9 mouse cellular contexts compared by ENCODE assay signal in the genomic region with DNA sequence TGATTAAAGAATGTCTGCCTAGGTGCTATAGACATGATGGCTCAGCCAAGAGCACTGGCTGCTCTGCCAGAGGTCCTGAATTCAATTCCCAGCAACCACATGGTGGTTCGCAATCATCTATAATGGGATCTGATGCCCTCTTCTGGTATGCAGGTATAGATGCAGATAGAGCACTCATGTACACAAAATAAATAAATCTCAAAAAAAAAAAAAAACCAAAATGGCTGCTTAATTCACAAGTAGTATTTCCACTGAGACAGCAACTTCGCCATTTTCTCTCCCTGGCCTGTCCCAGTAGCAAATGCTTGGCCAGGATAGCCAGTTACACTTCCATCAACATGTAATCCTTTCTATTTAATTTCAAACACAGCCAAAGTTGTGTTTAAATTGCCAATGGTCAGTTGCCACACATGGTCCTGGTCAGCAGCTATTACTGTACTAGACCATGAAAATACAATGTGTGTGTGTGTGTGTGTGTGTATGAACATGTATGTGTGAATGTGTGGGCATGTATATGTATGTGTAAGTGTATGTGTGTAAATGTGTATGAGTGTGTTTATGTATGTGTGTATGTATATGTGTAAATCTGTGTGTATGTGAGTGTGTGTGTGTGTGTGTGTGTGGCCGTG. TPM values are rescaled to one million over a fixed set of nuclear protein-coding genes. Genes with fewer than 3 reads are reported as not detected.
DNase-seq lines count a peak whose midpoint lies in the region; ATAC-seq and TF ChIP-seq lines count a peak whose summit lies in the region.
"Had no signal": no experiment of that assay in that cellular context is flagged by ENCODE, and none has a peak within 500 bp of the region (broad histone marks: within the 10 kb centered on the region; RNA-seq: fewer than 3 reads in every experiment).

No protein-coding gene starts in this region.

- H3K79me2 ChIP-seq in MEL (ENCODE audit: control insufficient read depth, insufficient read depth, low read length, poor library complexity): no peaks in the 10 kb centered on the region; the same call in 1 of the 2 replicates

- intact Hi-C loops in heart, postnatal 10 days (cut with DNase I): no loop called here

- WGBS in heart, embryonic 15.5 days: 75% methylated on average over 3 of the region's 3 CpGs
- 80% methylated on average over 3 of the region's 3 CpGs for WGBS in hindbrain, embryonic 13.5 days
- 81% methylated on average over 3 of the region's 3 CpGs for WGBS in midbrain, embryonic 13.5 days

- H3K27ac ChIP-seq in heart, embryonic 15.5 days: peak overlapping the region; percentile 89
- peak overlapping the region; percentile 82 for H3K27ac ChIP-seq in MEL (ENCODE audit: control insufficient read depth, low read depth, low read length)
- H3K27ac ChIP-seq in hindbrain, embryonic 13.5 days: no peak overlapping the region
- H3K27ac ChIP-seq in midbrain, embryonic 13.5 days: no peak overlapping the region

- no peaks in the 10 kb centered on the region for H3K4me1 ChIP-seq in heart, embryonic 15.5 days (replicated peaks)
- no peaks in the 10 kb centered on the region for H3K4me1 ChIP-seq in MEL (ENCODE audit: control insufficient read depth in 1 of 2, insufficient read depth in 2 of 2, low read length in 2 of 2)
- peaks cover 7% of the 10 kb centered on the region; the same call in 1 of the 2 replicates for H3K4me1 ChIP-seq in hindbrain, embryonic 13.5 days (replicated peaks)
- peaks cover 10% of the 10 kb centered on the region for H3K4me1 ChIP-seq in midbrain, embryonic 13.5 days (replicated peaks)

- no peak for TF ChIP-seq RAD21 in MEL (IDR thresholded peaks at IDR 0.05; ENCODE audit: low read depth, low read length)

- H3K27me3 ChIP-seq in heart, embryonic 15.5 days: no peaks in the 10 kb centered on the region
- no peaks in the 10 kb centered on the region for H3K27me3 ChIP-seq in MEL (ENCODE audit: control insufficient read depth in 1 of 2, insufficient read depth in 2 of 2, low read length in 2 of 2)
- peaks cover 4% of the 10 kb centered on the region; the same call in 1 of the 2 replicates for H3K27me3 ChIP-seq in hindbrain, embryonic 13.5 days
- no peaks in the 10 kb centered on the region for H3K27me3 ChIP-seq in midbrain, embryonic 13.5 days

- no peak for TF ChIP-seq POLR2A in MEL (IDR thresholded peaks at IDR 0.05; ENCODE audit: control insufficient read depth in 1 of 2, insufficient read depth in 1 of 2, low read depth in 1 of 2, low read length in 2 of 2, poor library complexity in 1 of 2)

- no peak; a peak in 1 of 6 replicates for TF ChIP-seq CTCF in MEL (IDR thresholded peaks at IDR 0.05 in 2 of 3, conservative IDR thresholded peaks at IDR 0.05 in 1 of 3; ENCODE audit: control insufficient read depth in 1 of 3, insufficient read depth in 1 of 3, low read depth in 2 of 3, low read length in 3 of 3, poor library complexity in 1 of 3, severe bottlenecking in 1 of 3)

- no peak for DNase-seq in heart, postnatal 10 days
- DNase-seq in MEL (ENCODE audit: low read depth, low spot score): no peak
- no peak for DNase-seq in layer of hippocampus, adult 11-12 months (ENCODE audit: low spot score)
- no peak for DNase-seq in adrenal gland, adult 8-10 months
- DNase-seq in left cerebral cortex, adult 8-10 months (ENCODE audit: low spot score in 2 of 2): no peak
- DNase-seq: kidney, postnatal 10 days had no signal

- TF ChIP-seq EP300 in MEL (IDR thresholded peaks at IDR 0.05; ENCODE audit: low read depth in 1 of 2, low read length in 2 of 2): no peak

- no peak for ATAC-seq in heart, embryonic 15.5 days (replicated peaks; ENCODE audit: insufficient number of reproducible peaks, insufficient read depth, low FRiP score, low read depth)
- no peak for ATAC-seq in hindbrain, embryonic 13.5 days (ENCODE audit: low FRiP score)
- ATAC-seq in midbrain, embryonic 13.5 days: no peak

- peak overlapping the region; percentile 59; the same call in 1 of the 2 replicates for H3K9ac ChIP-seq in heart, embryonic 15.5 days
- peak overlapping the region; percentile 68 for H3K9ac ChIP-seq in MEL (ENCODE audit: control insufficient read depth, low read depth, low read length, poor library complexity, severe bottlenecking)
- H3K9ac ChIP-seq in hindbrain, embryonic 13.5 days: peak overlapping the region; percentile 72
- H3K9ac ChIP-seq in midbrain, embryonic 13.5 days (replicated peaks): no peak overlapping the region; the same call in 1 of the 2 replicates

- peaks cover 8% of the 10 kb centered on the region; the same call in 1 of the 2 replicates for H3K36me3 ChIP-seq in heart, embryonic 15.5 days
- H3K36me3 ChIP-seq in MEL (ENCODE audit: control insufficient read depth in 1 of 2, insufficient read depth in 2 of 2, low read length in 2 of 2): peaks cover 2 to 3% of the 10 kb centered on the region in 2 experiments; a peak in 2 of 4 replicates
- H3K36me3 ChIP-seq in hindbrain, embryonic 13.5 days: no peaks in the 10 kb centered on the region
- no peaks in the 10 kb centered on the region; the same call in 1 of the 2 replicates for H3K36me3 ChIP-seq in midbrain, embryonic 13.5 days

- H3K4me3 ChIP-seq in heart, embryonic 15.5 days: peak overlapping the region; percentile 72
- peak overlapping the region; percentile 67 to 95 for H3K4me3 ChIP-seq in MEL (ENCODE audit: control insufficient read depth in 1 of 2, insufficient read depth in 1 of 2, low read depth in 2 of 2, low read length in 2 of 2)
- H3K4me3 ChIP-seq in hindbrain, embryonic 13.5 days: peak overlapping the region; percentile 60
- H3K4me3 ChIP-seq in midbrain, embryonic 13.5 days (replicated peaks): peak overlapping the region; percentile 65

- H3K9me3 ChIP-seq in heart, embryonic 15.5 days (replicated peaks): no peaks in the 10 kb centered on the region
- no peaks in the 10 kb centered on the region for H3K9me3 ChIP-seq in MEL (replicated peaks; ENCODE audit: insufficient read depth, low read length)
- no peaks in the 10 kb centered on the region for H3K9me3 ChIP-seq in hindbrain, embryonic 13.5 days
- H3K9me3 ChIP-seq in midbrain, embryonic 13.5 days: no peaks in the 10 kb centered on the region

- peak overlapping the region; percentile 68 for H3K4me2 ChIP-seq in heart, embryonic 15.5 days
- peak overlapping the region; percentile 68 for H3K4me2 ChIP-seq in hindbrain, embryonic 13.5 days
- H3K4me2 ChIP-seq in midbrain, embryonic 13.5 days (replicated peaks): peak overlapping the region; percentile 80

TF ChIP-seq in MEL, 35 proteins besides CTCF, POLR2A, EP300 and RAD21:
- TF ChIP-seq BHLHE40 (IDR thresholded peaks at IDR 0.05; ENCODE audit: borderline replicate concordance, low read depth, low read length): no peak
- TF ChIP-seq MYC (IDR thresholded peaks at IDR 0.05; ENCODE audit: low read depth, low read length): peak; percentile 39; the same call in 1 of the 2 replicates
- TF ChIP-seq ZNF384 (IDR thresholded peaks at IDR 0.05; ENCODE audit: low read depth, low read length): peak; percentile 76
- no peak for TF ChIP-seq ETS1 (IDR thresholded peaks at IDR 0.05; ENCODE audit: low read depth, low read length)
- no peak for TF ChIP-seq CHD2 (IDR thresholded peaks at IDR 0.05; ENCODE audit: low read length)
- TF ChIP-seq USF1 (IDR thresholded peaks at IDR 0.05; ENCODE audit: low read depth, low read length): no peak
- TF ChIP-seq ZC3H11A (IDR thresholded peaks at IDR 0.05; ENCODE audit: low read depth, low read length): no peak
- TF ChIP-seq CHD1 (IDR thresholded peaks at IDR 0.05; ENCODE audit: low read depth, low read length): no peak
- no peak for TF ChIP-seq POLR2AphosphoS5 (IDR thresholded peaks at IDR 0.05; ENCODE audit: borderline replicate concordance, low read depth, low read length)
- no peak for TF ChIP-seq SIN3A (IDR thresholded peaks at IDR 0.05; ENCODE audit: low read length)
- TF ChIP-seq MXI1 (IDR thresholded peaks at IDR 0.05; ENCODE audit: low read depth, low read length): peak; percentile 45; the same call in 1 of the 2 replicates
- no peak for TF ChIP-seq MAZ (IDR thresholded peaks at IDR 0.05; ENCODE audit: low read depth, low read length)

RNA-seq across cellular contexts. Expression of gene Helb, which starts 1.0 kb away (rescaled TPM):
- 5.9 and 6.6 TPM in 2 replicates for polyA plus RNA-seq in heart, embryonic 15.5 days (2015; fragmentation: Nextera tagmentation; extraction: Ambion mirVana)
- 10 to 100 TPM; 10.6 to 12.0 TPM for total RNA-seq in heart, postnatal 10 days (2021)
- 10.2 and 12.8 TPM in 2 replicates for total RNA-seq in MEL (2012; rRNA removed)
- 10 to 100 TPM; 18.5 to 78.3 TPM for polyA plus RNA-seq in MEL (2012; ENCODE audit: insufficient read depth in 1 of 2, insufficient read length in 2 of 2, low read depth in 1 of 2, low replicate concordance in 2 of 2, missing spikeins in 1 of 2)
- polyA plus RNA-seq in hindbrain, embryonic 13.5 days (2015; fragmentation: Nextera tagmentation; extraction: Ambion mirVana): 2.9 and 3.8 TPM in 2 replicates
- 3.1 and 3.4 TPM in 2 replicates for polyA plus RNA-seq in midbrain, embryonic 13.5 days (2015; fragmentation: Nextera tagmentation; extraction: Ambion mirVana)
- total RNA-seq in adrenal gland, adult 8-10 months (2022): 10 to 100 TPM in 3 of 4 experiments, 1 to 10 TPM in 1; 8.1 to 11.3 (median 10.6) TPM
- 1 to 10 TPM; 4.4 to 5.1 (median 4.8) TPM for total RNA-seq in left cerebral cortex, adult 8-10 months (2022)

Comparison
In these comparisons a context has a peak if more than half of its experiments do, and no peak if none do; other contexts are left out.
1. H3K27ac ChIP-seq: peak in heart, embryonic 15.5 days (single experiment) and MEL (single experiment); none in hindbrain, embryonic 13.5 days (single experiment) and midbrain, embryonic 13.5 days (single experiment).
2. Peak in every context shown above with its lines, with median percentiles within 50 percentile points of each other: H3K4me2 ChIP-seq and H3K4me3 ChIP-seq.